Mouse (Mus musculus): ENCODE results near the gene Pomt1. TPM values are rescaled to one million over a fixed set of nuclear protein-coding genes. Genes with fewer than 3 reads are reported as not detected.

Gene Pomt1
- polyA plus RNA-seq, 1 experiment from 2014 or later, result 28.2 TPM

- Histone ChIP-seq H3K27ac (ENCODE audit: low read length) (no peak overlapping the region), H3K9me3 (ENCODE audit: control insufficient read depth, low read depth, low read length) (no peaks in the 10 kb centered on the region), H3K36me3 (ENCODE audit: control insufficient read depth, insufficient read depth, low read length) (peaks cover 100% of the 10 kb centered on the region), H3K4me1 (ENCODE audit: control insufficient read depth, insufficient read depth, low read length) (no peaks in the 10 kb centered on the region), H3K4me3 (ENCODE audit: low read depth, low read length) (no peak overlapping the region), H3K4me2 (replicated peaks; ENCODE audit: low read depth, low read length) (no peak overlapping the region), H3K27me3 (ENCODE audit: control insufficient read depth, insufficient read depth, low read length) (no peaks in the 10 kb centered on the region), H3K9ac (replicated peaks; ENCODE audit: low read depth, low read length) (no peak overlapping the region)
- 95% methylated on average over 5 of the region's 5 CpGs for WGBS
- no peak for ATAC-seq (ENCODE audit: insufficient number of reproducible peaks, insufficient read depth, low FRiP score, low read depth)
These were observed 18.3 kb upstream of the Pomt1 start for GRCm38 (mm10) chr2:32218113-32218512.

- H3K27me3 ChIP-seq (ENCODE audit: control insufficient read depth, insufficient read depth, low read length), result no peaks in the 10 kb centered on the region
- 90% methylated on average over 11 of the region's 11 CpGs for WGBS
- no peaks in the 10 kb centered on the region for H3K9me3 ChIP-seq (ENCODE audit: control insufficient read depth, low read depth, low read length)
- ATAC-seq (ENCODE audit: insufficient number of reproducible peaks, insufficient read depth, low FRiP score, low read depth), result no peak
- peaks cover 100% of the 10 kb centered on the region for H3K36me3 ChIP-seq (ENCODE audit: control insufficient read depth, insufficient read depth, low read length)
- no peak overlapping the region for H3K9ac ChIP-seq (replicated peaks; ENCODE audit: low read depth, low read length)
- no peaks in the 10 kb centered on the region for H3K4me1 ChIP-seq (ENCODE audit: control insufficient read depth, insufficient read depth, low read length)
- no peak overlapping the region for H3K4me2 ChIP-seq (replicated peaks; ENCODE audit: low read depth, low read length)
- no peak overlapping the region for H3K27ac ChIP-seq (ENCODE audit: low read length)
- no peak overlapping the region for H3K4me3 ChIP-seq (ENCODE audit: low read depth, low read length)
These were observed 17.7 kb upstream of the Pomt1 start for GRCm38 (mm10) chr2:32218541-32219334.

GRCm38 (mm10) chr2:32219501-32219900 lies 16.9 kb upstream of the Pomt1 start:
- no peak overlapping the region for H3K4me2 ChIP-seq (replicated peaks; ENCODE audit: low read depth, low read length)
- no peaks in the 10 kb centered on the region for H3K27me3 ChIP-seq (ENCODE audit: control insufficient read depth, insufficient read depth, low read length)
- H3K4me1 ChIP-seq (ENCODE audit: control insufficient read depth, insufficient read depth, low read length), result no peaks in the 10 kb centered on the region
- H3K27ac ChIP-seq (ENCODE audit: low read length), result no peak overlapping the region
- no peak overlapping the region for H3K9ac ChIP-seq (replicated peaks; ENCODE audit: low read depth, low read length)
- no peak overlapping the region for H3K4me3 ChIP-seq (ENCODE audit: low read depth, low read length)
- 92% methylated on average over 14 of the region's 14 CpGs for WGBS
- peaks cover 100% of the 10 kb centered on the region for H3K36me3 ChIP-seq (ENCODE audit: control insufficient read depth, insufficient read depth, low read length)
- H3K9me3 ChIP-seq (ENCODE audit: control insufficient read depth, low read depth, low read length), result no peaks in the 10 kb centered on the region
- ATAC-seq (ENCODE audit: insufficient number of reproducible peaks, insufficient read depth, low FRiP score, low read depth), result no peak

GRCm38 (mm10) chr2:32220021-32220420 lies 16.4 kb upstream of the Pomt1 start:
- H3K9ac ChIP-seq (replicated peaks; ENCODE audit: low read depth, low read length), result no peak overlapping the region
- H3K27ac ChIP-seq (ENCODE audit: low read length), result no peak overlapping the region
- WGBS, result 86% methylated on average over 6 of the region's 6 CpGs
- no peaks in the 10 kb centered on the region for H3K9me3 ChIP-seq (ENCODE audit: control insufficient read depth, low read depth, low read length)
- no peak overlapping the region for H3K4me2 ChIP-seq (replicated peaks; ENCODE audit: low read depth, low read length)
- peaks cover 98% of the 10 kb centered on the region for H3K36me3 ChIP-seq (ENCODE audit: control insufficient read depth, insufficient read depth, low read length)
- no peak overlapping the region for H3K4me3 ChIP-seq (ENCODE audit: low read depth, low read length)
- no peaks in the 10 kb centered on the region for H3K4me1 ChIP-seq (ENCODE audit: control insufficient read depth, insufficient read depth, low read length)
- no peak for ATAC-seq (ENCODE audit: insufficient number of reproducible peaks, insufficient read depth, low FRiP score, low read depth)
- no peaks in the 10 kb centered on the region for H3K27me3 ChIP-seq (ENCODE audit: control insufficient read depth, insufficient read depth, low read length)

GRCm38 (mm10) chr2:32220969-32221368 lies 15.4 kb upstream of the Pomt1 start:
- H3K9me3 ChIP-seq (ENCODE audit: control insufficient read depth, low read depth, low read length), result no peaks in the 10 kb centered on the region
- H3K4me2 ChIP-seq (replicated peaks; ENCODE audit: low read depth, low read length), result no peak overlapping the region
- no peak for ATAC-seq (ENCODE audit: insufficient number of reproducible peaks, insufficient read depth, low FRiP score, low read depth)
- H3K36me3 ChIP-seq (ENCODE audit: control insufficient read depth, insufficient read depth, low read length), result peaks cover 97% of the 10 kb centered on the region
- H3K27ac ChIP-seq (ENCODE audit: low read length), result no peak overlapping the region
- H3K27me3 ChIP-seq (ENCODE audit: control insufficient read depth, insufficient read depth, low read length), result no peaks in the 10 kb centered on the region
- H3K9ac ChIP-seq (replicated peaks; ENCODE audit: low read depth, low read length), result no peak overlapping the region
- 93% methylated on average over 10 of the region's 10 CpGs for WGBS
- H3K4me1 ChIP-seq (ENCODE audit: control insufficient read depth, insufficient read depth, low read length), result no peaks in the 10 kb centered on the region
- no peak overlapping the region for H3K4me3 ChIP-seq (ENCODE audit: low read depth, low read length)

- WGBS, result 88% methylated on average over 7 of the region's 7 CpGs
- no peaks in the 10 kb centered on the region for H3K27me3 ChIP-seq (ENCODE audit: control insufficient read depth, insufficient read depth, low read length)
- no peak overlapping the region for H3K9ac ChIP-seq (replicated peaks; ENCODE audit: low read depth, low read length)
- no peak for ATAC-seq (ENCODE audit: insufficient number of reproducible peaks, insufficient read depth, low FRiP score, low read depth)
- H3K9me3 ChIP-seq (ENCODE audit: control insufficient read depth, low read depth, low read length), result no peaks in the 10 kb centered on the region
- no peaks in the 10 kb centered on the region for H3K4me1 ChIP-seq (ENCODE audit: control insufficient read depth, insufficient read depth, low read length)
- H3K4me3 ChIP-seq (ENCODE audit: low read depth, low read length), result no peak overlapping the region
- no peak overlapping the region for H3K27ac ChIP-seq (ENCODE audit: low read length)
- H3K36me3 ChIP-seq (ENCODE audit: control insufficient read depth, insufficient read depth, low read length), result peaks cover 97% of the 10 kb centered on the region
- H3K4me2 ChIP-seq (replicated peaks; ENCODE audit: low read depth, low read length), result no peak overlapping the region
These were observed 14.8 kb upstream of the Pomt1 start for GRCm38 (mm10) chr2:32221577-32221976.

GRCm38 (mm10) chr2:32222057-32222456 lies 14.3 kb upstream of the Pomt1 start:
- Histone ChIP-seq H3K9me3 (ENCODE audit: control insufficient read depth, low read depth, low read length) (no peaks in the 10 kb centered on the region), H3K4me1 (ENCODE audit: control insufficient read depth, insufficient read depth, low read length) (no peaks in the 10 kb centered on the region)
- WGBS, result 93% methylated on average over 10 of the region's 10 CpGs

GRCm38 (mm10) chr2:32235433-32235832 lies 957 bp upstream of the Pomt1 start:
- ATAC-seq (ENCODE audit: insufficient number of reproducible peaks, insufficient read depth, low FRiP score, low read depth), result no peak
- H3K9me3 ChIP-seq (ENCODE audit: control insufficient read depth, low read depth, low read length), result no peaks in the 10 kb centered on the region
- H3K27ac ChIP-seq (ENCODE audit: low read length), result peak overlapping the region; percentile 92
- peaks cover 41% of the 10 kb centered on the region for H3K36me3 ChIP-seq (ENCODE audit: control insufficient read depth, insufficient read depth, low read length)
- H3K27me3 ChIP-seq (ENCODE audit: control insufficient read depth, insufficient read depth, low read length), result no peaks in the 10 kb centered on the region
- peaks cover 10% of the 10 kb centered on the region; the same call in 1 of the 2 replicates for H3K4me1 ChIP-seq (ENCODE audit: control insufficient read depth, insufficient read depth, low read length)
- WGBS, result 31% methylated on average over 7 of the region's 7 CpGs
- H3K4me2 ChIP-seq (replicated peaks; ENCODE audit: low read depth, low read length), result peak overlapping the region; percentile 74
- peak overlapping the region; percentile 61; the same call in 1 of the 2 replicates for H3K9ac ChIP-seq (replicated peaks; ENCODE audit: low read depth, low read length)
- peak overlapping the region; percentile 61 for H3K4me3 ChIP-seq (ENCODE audit: low read depth, low read length)

More at GRCm38 (mm10) chr2:32222057-32222456, 14.3 kb upstream of the Pomt1 start:
- ATAC-seq (ENCODE audit: insufficient number of reproducible peaks, insufficient read depth, low FRiP score, low read depth), result no peak
- Histone ChIP-seq H3K36me3 (ENCODE audit: control insufficient read depth, insufficient read depth, low read length) (peaks cover 95% of the 10 kb centered on the region), H3K27me3 (ENCODE audit: control insufficient read depth, insufficient read depth, low read length) (no peaks in the 10 kb centered on the region), H3K4me2 (replicated peaks; ENCODE audit: low read depth, low read length) (no peak overlapping the region), H3K27ac (ENCODE audit: low read length) (no peak overlapping the region), H3K9ac (replicated peaks; ENCODE audit: low read depth, low read length) (no peak overlapping the region), H3K4me3 (ENCODE audit: low read depth, low read length) (no peak overlapping the region)

Measured in stomach, embryonic 14.5 days (tissue).